ENCODE assay signal across 8 mouse cellular contexts in genomic region chr9:41375984-41376651, GRCm38 (mm10).
DNase-seq lines count a peak whose midpoint lies in the region; ATAC-seq and TF ChIP-seq lines count a peak whose summit lies in the region.

No protein-coding gene starts in this region.

- H3K27me3 ChIP-seq in E14TG2a.4 (ENCODE audit: insufficient read depth, low read length): peaks cover 12% of the 10 kb centered on the region
- no peaks in the 10 kb centered on the region for H3K27me3 ChIP-seq in forebrain, embryonic 14.5 days (replicated peaks; ENCODE audit: control insufficient read depth, insufficient read depth, low read length)
- no peaks in the 10 kb centered on the region for H3K27me3 ChIP-seq in midbrain, embryonic 14.5 days (ENCODE audit: control insufficient read depth, insufficient read depth, low read length)

- TF ChIP-seq POLR2A in bone marrow macrophage, adult 2 months (IDR thresholded peaks at IDR 0.05; ENCODE audit: borderline replicate concordance, low read depth, low read length): no peak

- H3K4me1 ChIP-seq in E14TG2a.4 (replicated peaks; ENCODE audit: low read depth, low read length): peaks cover 19% of the 10 kb centered on the region
- H3K4me1 ChIP-seq in bone marrow macrophage, adult 2 months (ENCODE audit: control insufficient read depth, insufficient read depth, low read length): no peaks in the 10 kb centered on the region
- peaks cover 39% of the 10 kb centered on the region for H3K4me1 ChIP-seq in forebrain, embryonic 14.5 days (ENCODE audit: control insufficient read depth, insufficient read depth, low read length)
- peaks cover 56% of the 10 kb centered on the region for H3K4me1 ChIP-seq in midbrain, embryonic 14.5 days (ENCODE audit: control insufficient read depth, insufficient read depth, low read length)

- H3K27ac ChIP-seq in bone marrow macrophage, adult 2 months (ENCODE audit: insufficient read depth, low read depth, low read length): no peak overlapping the region
- peak overlapping the region; percentile 97 for H3K27ac ChIP-seq in forebrain, embryonic 14.5 days (ENCODE audit: low read depth, low read length)
- peak overlapping the region; percentile 100 for H3K27ac ChIP-seq in midbrain, embryonic 14.5 days (replicated peaks; ENCODE audit: low read depth, low read length)

- ATAC-seq in forebrain, embryonic 14.5 days: peak; percentile 71
- peak; percentile 70 for ATAC-seq in midbrain, embryonic 14.5 days (ENCODE audit: low FRiP score, low TSS enrichment)

- DNase-seq in forebrain, embryonic 14.5 days (ENCODE audit: low spot score): peak; percentile 88
- peak; percentile 73 to 76 for DNase-seq in heart, postnatal 10 days
- peak; percentile 74 to 85 for DNase-seq in left cerebral cortex, adult 18-20 months (ENCODE audit: low spot score in 2 of 2)
- peak; percentile 84 for DNase-seq in midbrain, embryonic 14.5 days
- DNase-seq in ovary, adult 18-20 months (ENCODE audit: low spot score): no peak
- DNase-seq in thymus, adult 18-20 months: no peak

- no peaks in the 10 kb centered on the region for H3K9me3 ChIP-seq in E14TG2a.4 (ENCODE audit: low read length)
- no peaks in the 10 kb centered on the region for H3K9me3 ChIP-seq in forebrain, embryonic 14.5 days (replicated peaks; ENCODE audit: control insufficient read depth, low read length)
- H3K9me3 ChIP-seq in midbrain, embryonic 14.5 days (ENCODE audit: control insufficient read depth, low read length): no peaks in the 10 kb centered on the region

- intact Hi-C loops in heart, postnatal 10 days (cut with DNase I): loop anchor here (5.0 kb wide), 1 partner anchor 86 kb away; no protein-coding TSS in a partner anchor

- WGBS in forebrain, embryonic 14.5 days: 4% methylated on average over 24 of the region's 24 CpGs
- 1% methylated on average over 24 of the region's 24 CpGs for WGBS in midbrain, embryonic 14.5 days

- no peak for TF ChIP-seq CTCF in E14TG2a.4 (conservative IDR thresholded peaks at IDR 0.05; ENCODE audit: low read length)
- no peak for TF ChIP-seq CTCF in bone marrow macrophage, adult 2 months (IDR thresholded peaks at IDR 0.05; ENCODE audit: low read depth, low read length)

- peak overlapping the region; percentile 72 for H3K9ac ChIP-seq in forebrain, embryonic 14.5 days (ENCODE audit: low read length)
- H3K9ac ChIP-seq in midbrain, embryonic 14.5 days (replicated peaks; ENCODE audit: low read length): peak overlapping the region; percentile 93

- H3K4me2 ChIP-seq in forebrain, embryonic 14.5 days (ENCODE audit: low read length): peak overlapping the region; percentile 62
- peak overlapping the region; percentile 88 for H3K4me2 ChIP-seq in midbrain, embryonic 14.5 days (ENCODE audit: low read length)

- H3K36me3 ChIP-seq in E14TG2a.4 (ENCODE audit: insufficient read depth, low read length): no peaks in the 10 kb centered on the region
- H3K36me3 ChIP-seq in forebrain, embryonic 14.5 days (ENCODE audit: control insufficient read depth, insufficient read depth, low read length): no peaks in the 10 kb centered on the region
- H3K36me3 ChIP-seq in midbrain, embryonic 14.5 days (ENCODE audit: control insufficient read depth, insufficient read depth, low read length): no peaks in the 10 kb centered on the region

- H3K4me3 ChIP-seq in E14TG2a.4 (replicated peaks; ENCODE audit: low read length): peak overlapping the region; percentile 66
- H3K4me3 ChIP-seq in bone marrow macrophage, adult 2 months (ENCODE audit: insufficient read depth, low read length): peak overlapping the region; percentile 44
- peak overlapping the region; percentile 38 for H3K4me3 ChIP-seq in forebrain, embryonic 14.5 days (ENCODE audit: low read depth, low read length)
- peak overlapping the region; percentile 46 for H3K4me3 ChIP-seq in midbrain, embryonic 14.5 days (replicated peaks; ENCODE audit: low read depth, low read length)

Comparison
In these comparisons a context has a peak if more than half of its experiments do, and no peak if none do; other contexts are left out.
1. DNase-seq: peak in forebrain, embryonic 14.5 days (single experiment), heart, postnatal 10 days (2 of 2), left cerebral cortex, adult 18-20 months (2 of 2) and midbrain, embryonic 14.5 days (single experiment); none in ovary, adult 18-20 months (single experiment) and thymus, adult 18-20 months (0 of 2).
2. Peak in every context shown above with its lines, with median percentiles within 50 percentile points of each other: H3K4me3 ChIP-seq.